Mouse (Mus musculus) kidney, adult 10 weeks (tissue): ENCODE measurements around the gene Olfr319. TPM values are rescaled to one million over a fixed set of nuclear protein-coding genes. Genes with fewer than 3 reads are reported as not detected.

Source experiments
- polyA plus RNA-seq: library from polyadenylated mRNA; stranded (reverse); fragments of 350-450 nt; fragmentation: Illumina TruSeq; extraction: RNeasy Lipid Tissue Mini Kit (QIAGEN cat#74804); gene quantifications from one replicate; pipeline ENCODE4 v1.2.3, GENCODE M21; 2014; ENCODE audit warnings: low read depth, low replicate concordance

The Olfr319 gene
- polyA plus RNA-seq, result not detected

GRCm38 (mm10) chr11:58698862-58699261, at the start of gene Olfr319:
Gene Olfr319 (plus strand): TSS chr11:58699162.

GRCm38 (mm10) chr11:58658596-58658995, 40.4 kb upstream of the Olfr319 start, which contains the start of gene Olfr322:
Gene Olfr322 (plus strand): TSS chr11:58658782.

GRCm38 (mm10) chr11:58680799-58681198, 18.2 kb upstream of the Olfr319 start, which contains the start of gene Olfr320:
Gene Olfr320 (plus strand): TSS chr11:58681099.

GRCm38 (mm10) chr11:58723914-58724313, 25.0 kb downstream of the Olfr319 start, which contains the start of gene Olfr318:
Gene Olfr318 (minus strand): TSS chr11:58724014.

GRCm38 (mm10) chr11:58738792-58739262, 39.9 kb downstream of the Olfr319 start, which contains the start of gene Olfr317:
Gene Olfr317 (minus strand): TSS chr11:58739212.

GRCm38 (mm10) chr11:58752434-58752833, 53.5 kb downstream of the Olfr319 start, which contains the start of gene Olfr316:
Gene Olfr316 (plus strand): TSS chr11:58752734.

Other genes with a start within 250 kb of the Olfr319 start
- gene Lypd9, start 246.2 kb upstream of the Olfr319 start, polyA plus RNA-seq, result not detected
- gene Olfr30, start 236.9 kb upstream of the Olfr319 start, polyA plus RNA-seq, result not detected
- gene Olfr332, start 206.6 kb upstream of the Olfr319 start, polyA plus RNA-seq, result not detected
- not detected for gene Olfr331, start 196.6 kb upstream of the Olfr319 start, polyA plus RNA-seq
- not detected for gene Olfr330, start 164.3 kb upstream of the Olfr319 start, polyA plus RNA-seq
- not detected for gene Olfr329-ps, start 152.7 kb upstream of the Olfr319 start, polyA plus RNA-seq
- gene Olfr328, start 143.5 kb upstream of the Olfr319 start, polyA plus RNA-seq, result not detected
- not detected for gene Olfr224, start 128.6 kb upstream of the Olfr319 start, polyA plus RNA-seq
- not detected for gene Olfr325, start 121.4 kb upstream of the Olfr319 start, polyA plus RNA-seq
- gene Olfr324, start 104.0 kb upstream of the Olfr319 start, polyA plus RNA-seq, result not detected
- gene 2210407C18Rik, start 83.1 kb upstream of the Olfr319 start, polyA plus RNA-seq, result not detected
- not detected for gene Olfr323, start 68.7 kb upstream of the Olfr319 start, polyA plus RNA-seq
- not detected for gene Trim58, start 58.7 kb upstream of the Olfr319 start, polyA plus RNA-seq
- gene Olfr322, start 40.4 kb upstream of the Olfr319 start, polyA plus RNA-seq, result not detected
- not detected for gene Olfr320, start 18.1 kb upstream of the Olfr319 start, polyA plus RNA-seq
- gene Olfr318, start 24.9 kb downstream of the Olfr319 start, polyA plus RNA-seq, result not detected
- not detected for gene Olfr317, start 40.0 kb downstream of the Olfr319 start, polyA plus RNA-seq
- gene Olfr316, start 53.6 kb downstream of the Olfr319 start, polyA plus RNA-seq, result not detected
- not detected for gene Olfr315, start 74.0 kb downstream of the Olfr319 start, polyA plus RNA-seq
- gene Olfr314, start 83.8 kb downstream of the Olfr319 start, polyA plus RNA-seq, result not detected
- not detected for gene Fam183b, start 102.8 kb downstream of the Olfr319 start, polyA plus RNA-seq
- not detected for gene Olfr313, start 115.8 kb downstream of the Olfr319 start, polyA plus RNA-seq
- gene Olfr312, start 130.1 kb downstream of the Olfr319 start, polyA plus RNA-seq, result not detected
- not detected for gene Olfr311, start 140.1 kb downstream of the Olfr319 start, polyA plus RNA-seq
- 6.3 TPM for gene Gm12258, start 148.0 kb downstream of the Olfr319 start, polyA plus RNA-seq
- 8.4 TPM for gene 2810021J22Rik, start 168.1 kb downstream of the Olfr319 start, polyA plus RNA-seq
- gene Zfp39, start 205.1 kb downstream of the Olfr319 start, polyA plus RNA-seq, result 7.6 TPM
- gene Btnl10, start 218.7 kb downstream of the Olfr319 start, polyA plus RNA-seq, result not detected
- gene Rnf187, start 239.8 kb downstream of the Olfr319 start, polyA plus RNA-seq, result 14.1 TPM
- not detected for gene Hist3h2ba, start 249.8 kb downstream of the Olfr319 start, polyA plus RNA-seq